Mouse (Mus musculus) MEL (cell line): Measurements from ENCODE around the gene Gm9125.
"Not testable (repeated sequence)": the region's sequence is repeated elsewhere in the genome, so short reads cannot be mapped to it uniquely, and the experiment has no call there.

Experiments
- CHD1 ChIP-seq: IDR thresholded peaks from 2 replicates; pipeline ENCODE4 v1.6.1; 2012; ENCODE audit warnings: low read depth, mild to moderate bottlenecking, inconsistent platforms, low read length, improper control_type of control experiment
- CTCF ChIP-seq, 3 experiments: IDR thresholded peaks in 2 of 3; conservative IDR thresholded peaks in 1 of 3; 2 replicates each; pipeline ENCODE4 v1.5.1; 2011 to 2012; ENCODE audit warnings: low read length in 3 of 3, low read depth in 2 of 3, mild to moderate bottlenecking in 2 of 3, improper control_type of control experiment in 1 of 3, inconsistent platforms in 1 of 3, mixed read lengths in 1 of 3, moderate library complexity in 1 of 3; ENCODE audit not compliant: control insufficient read depth in 1 of 3, insufficient read depth in 1 of 3, poor library complexity in 1 of 3, severe bottlenecking in 1 of 3
- MAFK ChIP-seq: IDR thresholded peaks from 2 replicates; pipeline ENCODE4 v1.6.1; 2011; ENCODE audit warnings: low read depth, mild to moderate bottlenecking, low read length, improper control_type of control experiment, borderline replicate concordance
- POLR2A ChIP-seq, 2 experiments: IDR thresholded peaks; 2 replicates each; pipeline ENCODE4 v1.6.1; 2011 to 2012; ENCODE audit warnings: low read length in 2 of 2, mild to moderate bottlenecking in 2 of 2, control low read depth in 1 of 2, improper control_type of control experiment in 1 of 2, low read depth in 1 of 2, moderate library complexity in 1 of 2; ENCODE audit not compliant: control insufficient read depth in 1 of 2, insufficient read depth in 1 of 2, poor library complexity in 1 of 2
- SMC3 ChIP-seq: IDR thresholded peaks from 2 replicates; pipeline ENCODE4 v1.6.1; 2011; ENCODE audit warnings: low read depth, low read length, improper control_type of control experiment

DNA sequence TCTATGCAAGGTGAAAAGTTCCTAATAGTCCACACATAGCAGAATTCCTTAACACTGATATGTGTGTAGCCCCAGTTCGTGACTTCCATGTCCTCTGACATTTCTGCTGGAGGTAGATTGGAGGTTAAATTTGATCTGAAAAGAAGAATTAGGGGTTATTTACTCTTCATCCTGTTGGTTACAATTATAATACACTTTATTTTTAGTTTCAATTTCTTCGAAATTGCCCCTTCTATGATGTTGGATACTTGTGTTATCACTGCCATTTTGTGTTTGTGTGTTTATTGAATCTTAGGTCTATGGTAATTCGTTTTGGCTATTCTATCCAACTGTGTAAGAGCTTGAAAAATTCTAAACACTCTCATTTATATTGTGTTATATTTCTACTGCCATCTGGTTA, 17.9 kb upstream of the Gm9125 start, which contains the start of gene Gm10697:
- not testable (repeated sequence) for TF ChIP-seq POLR2A (IDR thresholded peaks at IDR 0.05; ENCODE audit: control insufficient read depth in 1 of 2, insufficient read depth in 1 of 2, low read depth in 1 of 2, low read length in 2 of 2, poor library complexity in 1 of 2); MAFK; CTCF (IDR thresholded peaks at IDR 0.05 in 2 of 3, conservative IDR thresholded peaks at IDR 0.05 in 1 of 3; ENCODE audit: control insufficient read depth in 1 of 3, insufficient read depth in 1 of 3, low read depth in 2 of 3, low read length in 3 of 3, poor library complexity in 1 of 3, severe bottlenecking in 1 of 3); SMC3; CHD1
